Mouse (Mus musculus): ENCODE results near the gene Rom1. TPM values are rescaled to one million over a fixed set of nuclear protein-coding genes. Genes with fewer than 3 reads are reported as not detected.

Rom1 gene
- total and polyA plus RNA-seq, 2 experiments = 1.7 to 5.0 TPM

- Histone ChIP-seq H3K9ac (ENCODE audit: low read depth, low read length) (peak overlapping the region; percentile 75), H3K27ac (replicated peaks; ENCODE audit: insufficient read depth, low read depth, low read length) (no peak overlapping the region; the same call in 1 of the 2 replicates), H3K27me3 (ENCODE audit: control insufficient read depth, insufficient read depth, low read length) (no peaks in the 10 kb centered on the region), H3K36me3 (ENCODE audit: control insufficient read depth, insufficient read depth, low read length) (peaks cover 30% of the 10 kb centered on the region), H3K79me2 (ENCODE audit: control insufficient read depth, insufficient read depth, low read length) (peaks cover 12% of the 10 kb centered on the region; the same call in 1 of the 2 replicates), H3K4me3 (ENCODE audit: insufficient read depth, low read depth, low read length) (peak overlapping the region; percentile 67), H3K4me1 (ENCODE audit: control insufficient read depth, insufficient read depth, low read length) (peaks cover 3% of the 10 kb centered on the region)
- DNase-seq (ENCODE audit: extremely low read depth, low read depth, low spot score) = no peak
- no peak for TF ChIP-seq POLR2A (IDR thresholded peaks at IDR 0.05; ENCODE audit: extremely low read depth, insufficient read depth, low read length)
- TF ChIP-seq CTCF (IDR thresholded peaks at IDR 0.05; ENCODE audit: low read depth, low read length) = no peak
- 2% methylated on average over 9 of the region's 9 CpGs for WGBS
These were observed 25.0 kb upstream of the Rom1 start for GRCm38 (mm10) chr19:8954171-8954570.

- peaks cover 3% of the 10 kb centered on the region for H3K4me1 ChIP-seq (ENCODE audit: control insufficient read depth, insufficient read depth, low read length)
- peak within 1 kb of the TSS; percentile 75 for H3K9ac ChIP-seq (ENCODE audit: low read depth, low read length)
- no peaks in the 10 kb centered on the region for H3K27me3 ChIP-seq (ENCODE audit: control insufficient read depth, insufficient read depth, low read length)
- peak; percentile 99 for DNase-seq (ENCODE audit: extremely low read depth, low read depth, low spot score)
- H3K27ac ChIP-seq (replicated peaks; ENCODE audit: insufficient read depth, low read depth, low read length) = peak within 1 kb of the TSS; percentile 29
- H3K36me3 ChIP-seq (ENCODE audit: control insufficient read depth, insufficient read depth, low read length) = peaks cover 33% of the 10 kb centered on the region
- WGBS = 5% methylated on average over 46 of the region's 46 CpGs
- TF ChIP-seq CTCF (IDR thresholded peaks at IDR 0.05; ENCODE audit: low read depth, low read length) = no peak
- TF ChIP-seq POLR2A (IDR thresholded peaks at IDR 0.05; ENCODE audit: extremely low read depth, insufficient read depth, low read length) = 0 out of 2 replicates have a peak, but pooled peaks have one; percentile 44
- H3K79me2 ChIP-seq (ENCODE audit: control insufficient read depth, insufficient read depth, low read length) = peaks cover 12% of the 10 kb centered on the region; the same call in 1 of the 2 replicates
- H3K4me3 ChIP-seq (ENCODE audit: insufficient read depth, low read depth, low read length) = peak within 1 kb of the TSS; percentile 67
These were observed 24.2 kb upstream of the Rom1 start, which contains the start of gene Tut1 for GRCm38 (mm10) chr19:8953135-8954039. Gene Tut1 (plus strand): TSS chr19:8953847.

- 88% methylated on average over 9 of the region's 9 CpGs for WGBS
- H3K27ac ChIP-seq (replicated peaks; ENCODE audit: insufficient read depth, low read depth, low read length) = no peak overlapping the region
- H3K27me3 ChIP-seq (ENCODE audit: control insufficient read depth, insufficient read depth, low read length) = no peaks in the 10 kb centered on the region
- peaks cover 3% of the 10 kb centered on the region for H3K4me1 ChIP-seq (ENCODE audit: control insufficient read depth, insufficient read depth, low read length)
- H3K79me2 ChIP-seq (ENCODE audit: control insufficient read depth, insufficient read depth, low read length) = peaks cover 12% of the 10 kb centered on the region; the same call in 1 of the 2 replicates
- DNase-seq (ENCODE audit: extremely low read depth, low read depth, low spot score) = no peak
- no peak overlapping the region for H3K9ac ChIP-seq (ENCODE audit: low read depth, low read length)
- TF ChIP-seq POLR2A (IDR thresholded peaks at IDR 0.05; ENCODE audit: extremely low read depth, insufficient read depth, low read length) = no peak
- TF ChIP-seq CTCF (IDR thresholded peaks at IDR 0.05; ENCODE audit: low read depth, low read length) = no peak
- no peak overlapping the region for H3K4me3 ChIP-seq (ENCODE audit: insufficient read depth, low read depth, low read length)
- H3K36me3 ChIP-seq (ENCODE audit: control insufficient read depth, insufficient read depth, low read length) = peaks cover 38% of the 10 kb centered on the region
These were observed 23.1 kb upstream of the Rom1 start for GRCm38 (mm10) chr19:8952241-8952640.

GRCm38 (mm10) chr19:8950190-8950589 lies 21.0 kb upstream of the Rom1 start:
- Histone ChIP-seq H3K36me3 (ENCODE audit: control insufficient read depth, insufficient read depth, low read length) (peaks cover 48% of the 10 kb centered on the region), H3K4me1 (ENCODE audit: control insufficient read depth, insufficient read depth, low read length) (peaks cover 3% of the 10 kb centered on the region)
- 92% methylated on average over 5 of the region's 5 CpGs for WGBS

GRCm38 (mm10) chr19:8946929-8947328 lies 17.8 kb upstream of the Rom1 start:
- Histone ChIP-seq H3K79me2 (ENCODE audit: control insufficient read depth, insufficient read depth, low read length) (peaks cover 4% of the 10 kb centered on the region; the same call in 1 of the 2 replicates), H3K27ac (replicated peaks; ENCODE audit: insufficient read depth, low read depth, low read length) (no peak overlapping the region), H3K4me1 (ENCODE audit: control insufficient read depth, insufficient read depth, low read length) (peaks cover 12% of the 10 kb centered on the region), H3K27me3 (ENCODE audit: control insufficient read depth, insufficient read depth, low read length) (no peaks in the 10 kb centered on the region), H3K9ac (ENCODE audit: low read depth, low read length) (no peak overlapping the region), H3K4me3 (ENCODE audit: insufficient read depth, low read depth, low read length) (no peak overlapping the region), H3K36me3 (ENCODE audit: control insufficient read depth, insufficient read depth, low read length) (peaks cover 49% of the 10 kb centered on the region)
- no peak for TF ChIP-seq CTCF (IDR thresholded peaks at IDR 0.05; ENCODE audit: low read depth, low read length)
- TF ChIP-seq POLR2A (IDR thresholded peaks at IDR 0.05; ENCODE audit: extremely low read depth, insufficient read depth, low read length) = no peak
- 94% methylated on average over 7 of the region's 7 CpGs for WGBS
- no peak for DNase-seq (ENCODE audit: extremely low read depth, low read depth, low spot score)

More at GRCm38 (mm10) chr19:8950190-8950589, 21.0 kb upstream of the Rom1 start:
- Histone ChIP-seq H3K27me3 (ENCODE audit: control insufficient read depth, insufficient read depth, low read length) (no peaks in the 10 kb centered on the region), H3K9ac (ENCODE audit: low read depth, low read length) (no peak overlapping the region), H3K27ac (replicated peaks; ENCODE audit: insufficient read depth, low read depth, low read length) (no peak overlapping the region), H3K4me3 (ENCODE audit: insufficient read depth, low read depth, low read length) (no peak overlapping the region), H3K79me2 (ENCODE audit: control insufficient read depth, insufficient read depth, low read length) (peaks cover 6% of the 10 kb centered on the region; the same call in 1 of the 2 replicates)
- no peak for DNase-seq (ENCODE audit: extremely low read depth, low read depth, low spot score)
- TF ChIP-seq CTCF (IDR thresholded peaks at IDR 0.05; ENCODE audit: low read depth, low read length) = no peak
- TF ChIP-seq POLR2A (IDR thresholded peaks at IDR 0.05; ENCODE audit: extremely low read depth, insufficient read depth, low read length) = no peak
